8 mouse cellular contexts compared by ENCODE assay signal in the genomic region with DNA sequence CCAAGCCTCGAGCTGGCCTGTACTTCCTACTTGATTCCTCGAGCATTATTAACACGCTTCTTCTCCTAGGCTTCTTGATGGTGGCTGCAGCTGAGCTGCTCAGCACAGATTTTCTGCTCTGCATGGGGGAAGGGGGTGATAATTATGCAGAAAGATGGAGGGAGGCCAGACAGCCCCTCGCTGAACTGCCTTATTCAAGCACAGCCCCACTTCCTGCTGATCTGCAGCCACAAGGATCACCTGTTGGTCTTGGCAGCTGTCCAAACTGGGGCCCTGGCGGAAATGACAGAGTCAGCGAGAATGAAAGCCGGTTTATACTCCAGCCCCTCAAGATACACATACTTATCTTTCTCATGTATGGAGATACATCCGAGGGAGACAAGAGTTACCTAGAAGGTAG.
DNase-seq lines count a peak whose midpoint lies in the region; ATAC-seq and TF ChIP-seq lines count a peak whose summit lies in the region.

No protein-coding gene starts in this region.

- peak overlapping the region; percentile 35 for H3K4me2 ChIP-seq in heart, embryonic 13.5 days
- H3K4me2 ChIP-seq in kidney, embryonic 14.5 days (replicated peaks; ENCODE audit: low read depth, low read length): no peak overlapping the region
- H3K4me2 ChIP-seq in lung, embryonic 14.5 days: peak overlapping the region; percentile 38

- no peaks in the 10 kb centered on the region for H3K27me3 ChIP-seq in heart, embryonic 13.5 days (replicated peaks)
- no peaks in the 10 kb centered on the region for H3K27me3 ChIP-seq in kidney, embryonic 14.5 days (ENCODE audit: control insufficient read depth, insufficient read depth, low read length)
- H3K27me3 ChIP-seq in lung, embryonic 14.5 days (ENCODE audit: insufficient read depth, low read length): no peaks in the 10 kb centered on the region

- WGBS in heart, embryonic 13.5 days: 12% methylated on average over 8 of the region's 8 CpGs
- 21% methylated on average over 8 of the region's 8 CpGs for WGBS in kidney, embryonic 14.5 days
- 3% methylated on average over 8 of the region's 8 CpGs for whole genome bisulfite sequencing in lung, embryonic 14.5 days

- no peaks in the 10 kb centered on the region for H3K36me3 ChIP-seq in heart, embryonic 13.5 days
- no peaks in the 10 kb centered on the region for H3K36me3 ChIP-seq in kidney, embryonic 14.5 days (ENCODE audit: control insufficient read depth, insufficient read depth, low read length)
- no peaks in the 10 kb centered on the region for H3K36me3 ChIP-seq in lung, embryonic 14.5 days (ENCODE audit: insufficient read depth)

- peak overlapping the region; percentile 81 for H3K27ac ChIP-seq in heart, embryonic 13.5 days (replicated peaks)
- H3K27ac ChIP-seq in kidney, embryonic 14.5 days (ENCODE audit: low read depth, low read length): peak overlapping the region; percentile 20; the same call in 1 of the 2 replicates
- peak overlapping the region; percentile 80 for H3K27ac ChIP-seq in lung, embryonic 14.5 days (ENCODE audit: low read depth)

- no peak overlapping the region for H3K4me3 ChIP-seq in heart, embryonic 13.5 days
- no peak overlapping the region for H3K4me3 ChIP-seq in kidney, embryonic 14.5 days (ENCODE audit: low read length)
- no peak overlapping the region for H3K4me3 ChIP-seq in lung, embryonic 14.5 days (ENCODE audit: low read depth, low read length)

- no peak for TF ChIP-seq CTCF in lung, embryonic 14.5 days (IDR thresholded peaks at IDR 0.05; ENCODE audit: low read depth)

- peak; percentile 23 for DNase-seq in urinary bladder, adult 2 months (ENCODE audit: low spot score)
- no peak for DNase-seq in urinary bladder, postnatal 10 days (ENCODE audit: low spot score)
- DNase-seq in embryo, embryonic 10.5 days (ENCODE audit: low spot score): peak; percentile 70
- peak; percentile 91 for DNase-seq in lung, embryonic 14.5 days

- H3K9ac ChIP-seq in heart, embryonic 13.5 days: peak overlapping the region; percentile 12; the same call in 1 of the 2 replicates
- H3K9ac ChIP-seq in kidney, embryonic 14.5 days (ENCODE audit: low read depth, low read length): no peak overlapping the region
- no peak overlapping the region for H3K9ac ChIP-seq in lung, embryonic 14.5 days

- ATAC-seq in heart, embryonic 13.5 days (ENCODE audit: extremely low read depth, insufficient number of reproducible peaks, low FRiP score, low TSS enrichment): peak; percentile 83
- peak; percentile 93 for ATAC-seq in kidney, embryonic 14.5 days (ENCODE audit: low FRiP score, low TSS enrichment)
- ATAC-seq in lung, embryonic 14.5 days (ENCODE audit: insufficient read depth): peak; percentile 96
- peak; percentile 33; the same call in 1 of the 2 replicates for ATAC-seq in neutrophil, adult 5-6 weeks (ENCODE audit: extremely low read depth, insufficient number of reproducible peaks, low FRiP score, poor library complexity, severe bottlenecking)
- no peak; the same call in 1 of the 2 replicates for ATAC-seq in monocyte, adult 5-6 weeks (replicated peaks; ENCODE audit: insufficient number of reproducible peaks, low FRiP score, low TSS enrichment, poor library complexity, severe bottlenecking)

- H3K9me3 ChIP-seq in heart, embryonic 13.5 days: no peaks in the 10 kb centered on the region
- no peaks in the 10 kb centered on the region for H3K9me3 ChIP-seq in kidney, embryonic 14.5 days (ENCODE audit: control insufficient read depth, low read length)
- no peaks in the 10 kb centered on the region for H3K9me3 ChIP-seq in lung, embryonic 14.5 days (ENCODE audit: low read depth, low read length)

- H3K4me1 ChIP-seq in heart, embryonic 13.5 days: peaks cover 31% of the 10 kb centered on the region
- H3K4me1 ChIP-seq in kidney, embryonic 14.5 days (ENCODE audit: control insufficient read depth, insufficient read depth, low read length): peaks cover 15% of the 10 kb centered on the region
- peaks cover 16% of the 10 kb centered on the region for H3K4me1 ChIP-seq in lung, embryonic 14.5 days (ENCODE audit: insufficient read depth)

Comparison
In these comparisons a context has a peak if more than half of its experiments do, and no peak if none do; other contexts are left out.
1. H3K27ac ChIP-seq: peak in every context shown above with its lines; median percentile 81 in heart, embryonic 13.5 days; 80 in lung, embryonic 14.5 days; 20 in kidney, embryonic 14.5 days.